Mouse (Mus musculus) B cell, adult (primary cell): ENCODE measurements around the gene Adh6a. TPM values are rescaled to one million over a fixed set of nuclear protein-coding genes. Genes with fewer than 3 reads are reported as not detected.

Experiments
- total RNA-seq: library from RNA; stranded (reverse); gene quantifications from 4 replicates; pipeline ENCODE4 v1.2.4, GENCODE M21; 2023; ENCODE audit not compliant: inconsistent age

The Adh6a gene
- total RNA-seq: not detected in 4 replicates

GRCm38 (mm10) chr3:138312965-138313364 is at the start of gene Adh6a:
Gene Adh6a (plus strand): TSS chr3:138313286.

GRCm38 (mm10) chr3:138341471-138341870 is 28.4 kb downstream of the Adh6a start, which contains the start of gene Adh6b:
Gene Adh6b (plus strand): TSS chr3:138341775.

Other genes with a start within 250 kb of the Adh6a start
- not detected in 4 replicates for gene 1110002E22Rik, start 248.2 kb upstream of the Adh6a start, total RNA-seq
- gene Gm5105, start 245.9 kb upstream of the Adh6a start, total RNA-seq: not detected in 4 replicates
- gene Trmt10a, start 169.8 kb upstream of the Adh6a start, total RNA-seq: 6.4 to 9.9 TPM (median 8.7 TPM) in 4 replicates
- 1.2 to 3.5 TPM (median 1.9 TPM) in 4 replicates for gene Mttp, start 168.3 kb upstream of the Adh6a start, total RNA-seq
- not detected in 4 replicates for gene 4930579F01Rik, start 119.5 kb upstream of the Adh6a start, total RNA-seq
- gene Adh7, start 95.5 kb upstream of the Adh6a start, total RNA-seq: not detected in 4 replicates
- not detected in 4 replicates for gene Adh1, start 52.3 kb upstream of the Adh6a start, total RNA-seq
- not detected in 4 replicates for gene Adh6b, start 28.5 kb downstream of the Adh6a start, total RNA-seq
- gene Adh4, start 102.2 kb downstream of the Adh6a start, total RNA-seq: not detected in 4 replicates
- 61.4 to 72.5 TPM (median 62.5 TPM) in 4 replicates for gene Adh5, start 129.8 kb downstream of the Adh6a start, total RNA-seq
- 44.3 to 48.5 TPM (median 46.5 TPM) in 4 replicates for gene Metap1, start 176.2 kb downstream of the Adh6a start, total RNA-seq
- 74.3 to 80.6 TPM (median 78.0 TPM) in 4 replicates for gene Eif4e, start 212.9 kb downstream of the Adh6a start, total RNA-seq